Mouse (Mus musculus): ENCODE measurements at regions not wholly inside any gene's neighbourhood (a gene's known extent, or its start where the extent isn't known, plus 50 kb on each side); places are given as distances from the start of the nearest gene placed in this dataset.
"Not testable (repeated sequence)": the region's sequence is repeated elsewhere in the genome, so short reads cannot be mapped to it uniquely, and the experiment has no call there.

DNA sequence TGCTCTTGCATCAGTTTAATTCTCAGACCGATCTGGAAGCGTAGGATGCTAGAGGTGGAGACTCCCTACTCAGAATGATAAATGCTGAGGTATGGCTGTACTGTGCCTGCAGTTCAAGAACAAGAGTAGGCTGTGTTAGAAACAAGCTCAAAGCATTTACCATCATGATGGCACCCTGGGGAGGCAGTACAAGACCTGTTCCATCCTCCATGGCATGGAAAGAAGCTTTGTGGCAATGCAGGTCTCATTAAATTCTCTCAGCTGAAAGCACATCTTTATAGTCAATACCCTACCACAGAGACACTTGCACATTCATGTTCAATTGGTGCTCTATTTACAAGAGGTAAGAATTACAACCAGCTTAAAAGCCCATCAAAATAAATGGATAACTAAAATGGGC is 209.5 kb downstream of the Tbl1xr1 start:
- no peak for DNase-seq

DNA sequence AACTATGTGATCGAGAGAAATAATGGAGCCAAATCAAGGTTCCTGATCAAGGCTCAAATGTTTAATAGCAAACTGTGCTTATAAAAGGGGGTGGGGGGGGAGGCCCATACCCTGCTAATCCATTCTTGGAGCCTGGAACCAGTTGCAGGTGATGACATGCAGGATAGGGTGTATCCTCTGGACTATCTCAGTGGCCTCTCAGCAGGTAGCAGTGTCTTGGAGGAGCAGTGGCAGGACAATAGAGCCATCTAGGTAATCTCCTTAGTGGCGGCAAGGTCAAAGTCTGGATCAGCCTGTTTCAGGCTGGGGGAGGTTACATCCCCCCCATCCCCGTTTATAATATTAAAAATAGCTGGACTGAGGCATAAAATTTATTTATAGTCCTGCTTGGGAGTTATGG is 217.0 kb downstream of the Tbl1xr1 start:
- no peak for DNase-seq

GRCm38 (mm10) chr3:22294081-22294480 is 217.6 kb downstream of the Tbl1xr1 start:
- not testable (repeated sequence) for DNase-seq

DNA sequence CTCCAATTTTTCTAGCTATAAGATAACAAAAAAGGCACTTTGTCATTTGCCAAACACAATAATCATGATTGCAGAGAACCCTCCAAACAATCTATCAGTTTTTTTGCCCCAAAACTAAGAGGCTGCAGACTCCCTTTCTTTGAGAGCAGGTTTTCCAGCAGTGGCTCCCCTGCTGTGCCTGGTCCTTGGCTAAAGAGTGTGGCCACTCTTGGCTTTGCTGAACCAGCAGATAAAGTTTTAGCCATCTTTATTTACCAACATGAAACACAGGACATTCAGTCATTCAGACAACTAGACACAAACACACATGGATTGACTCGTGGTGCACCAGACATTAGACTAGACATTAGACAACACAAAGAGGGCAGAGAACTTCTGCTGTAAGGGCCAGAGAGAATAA is 220.5 kb downstream of the Tbl1xr1 start:
- DNase-seq: not testable (repeated sequence)

- not testable (repeated sequence) for DNase-seq
Measured at GRCm38 (mm10) chr3:22297831-22298230, 221.4 kb downstream of the Tbl1xr1 start.

GRCm38 (mm10) chr3:22300553-22300952 is 224.1 kb downstream of the Tbl1xr1 start:
- no peak for DNase-seq

DNA sequence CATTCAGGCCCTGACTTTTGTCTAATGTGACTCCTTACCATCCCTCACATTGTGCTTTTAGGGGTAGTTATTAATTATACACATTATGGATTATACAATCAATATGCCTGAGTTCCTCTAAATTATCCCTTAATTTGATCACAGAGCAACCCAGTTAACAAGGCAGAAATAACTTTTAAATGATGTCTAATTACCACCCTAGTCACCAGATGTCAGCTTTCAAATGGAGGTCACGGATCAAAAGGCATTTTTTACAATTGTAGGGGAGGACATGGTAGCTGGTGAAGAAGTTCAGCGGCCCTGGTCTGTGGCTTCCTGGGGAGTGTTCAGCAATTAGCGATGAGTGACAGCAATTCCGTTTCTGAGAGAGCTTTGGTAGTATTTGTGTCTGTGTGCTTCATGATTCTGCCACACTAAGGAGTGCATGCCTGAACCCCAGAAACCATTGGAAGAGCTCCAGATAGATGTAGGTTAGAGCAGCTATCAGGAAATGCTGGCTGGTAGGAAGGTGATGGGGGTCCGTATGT is 225.6 kb downstream of the Tbl1xr1 start:
- DNase-seq: no peak

- DNase-seq: no peak
Measured at GRCm38 (mm10) chr3:22304145-22304544, 227.7 kb downstream of the Tbl1xr1 start.

GRCm38 (mm10) chr3:22306624-22307023 is 230.2 kb downstream of the Tbl1xr1 start:
- peak; percentile 20 for DNase-seq

GRCm38 (mm10) chr3:22308962-22309361 is 232.5 kb downstream of the Tbl1xr1 start:
- peak; percentile 81 for DNase-seq

DNA sequence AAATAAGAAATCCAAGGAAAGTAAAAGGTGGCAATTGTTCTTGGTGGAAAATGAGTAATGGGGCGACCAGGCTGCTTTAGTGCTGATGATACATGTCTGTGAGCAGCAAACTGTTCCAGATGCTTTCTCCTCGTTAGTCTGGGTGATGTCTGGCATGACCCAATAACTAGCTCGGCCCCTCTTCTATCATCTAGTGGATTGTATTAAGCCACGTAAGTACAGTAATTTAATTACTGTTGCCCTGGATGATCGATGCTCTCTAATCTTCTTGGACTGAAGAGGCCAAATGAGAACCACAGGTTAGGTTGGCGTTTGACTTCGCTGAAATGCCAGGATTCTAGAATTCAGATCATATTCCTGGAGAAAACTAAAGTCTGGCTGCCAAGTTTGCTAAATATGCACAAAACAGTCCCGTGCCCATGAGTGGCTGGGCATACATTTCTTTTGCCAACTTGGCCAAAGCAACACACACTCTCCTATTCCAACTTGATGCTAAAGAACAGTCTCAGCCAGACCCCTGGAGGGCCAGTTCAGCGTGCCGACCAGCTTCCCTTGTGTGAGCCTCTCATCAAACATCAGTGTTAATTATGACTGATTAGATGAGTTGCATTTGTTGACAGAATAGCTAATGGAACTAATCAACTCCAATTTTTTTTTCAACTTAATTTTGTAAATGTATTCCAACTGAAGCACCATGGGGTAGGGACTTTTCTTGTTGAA is 240.2 kb downstream of the Tbl1xr1 start:
- peak; percentile 4 for DNase-seq

DNA sequence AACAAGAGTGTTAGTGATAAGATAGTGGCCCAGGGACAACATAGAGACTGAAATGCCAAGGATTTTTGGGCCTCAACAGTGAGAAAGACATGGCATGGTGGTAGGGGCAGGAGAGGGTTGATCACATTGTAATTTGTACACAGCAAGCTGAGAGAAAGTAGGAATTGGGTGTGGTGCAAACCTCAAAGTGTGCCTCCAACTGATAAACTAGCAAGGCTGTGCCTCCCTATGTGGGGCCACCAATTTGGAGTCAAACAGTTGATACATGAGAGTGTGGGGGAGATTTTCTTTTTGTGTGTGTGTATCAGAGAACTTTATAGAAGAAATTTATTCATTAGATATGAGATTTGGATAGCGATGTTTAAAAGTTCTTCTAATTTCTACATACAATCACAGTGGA is 244.0 kb downstream of the Tbl1xr1 start:
- not testable (repeated sequence) for DNase-seq

- DNase-seq: no peak
Measured at GRCm38 (mm10) chr3:22331240-22331639, 254.8 kb downstream of the Tbl1xr1 start.
